Mouse (Mus musculus): ENCODE data around the gene Tgfa. TPM values are rescaled to one million over a fixed set of nuclear protein-coding genes. Genes with fewer than 3 reads are reported as not detected.

Gene Tgfa
- polyA plus RNA-seq, 1 experiment = 19.4 TPM

- DNase-seq (ENCODE audit: extremely low spot score in 1 of 2, low spot score in 1 of 2) = no peak
These were observed 82.6 kb downstream of the Tgfa start for GRCm38 (mm10) chr6:86277620-86278019.

DNA sequence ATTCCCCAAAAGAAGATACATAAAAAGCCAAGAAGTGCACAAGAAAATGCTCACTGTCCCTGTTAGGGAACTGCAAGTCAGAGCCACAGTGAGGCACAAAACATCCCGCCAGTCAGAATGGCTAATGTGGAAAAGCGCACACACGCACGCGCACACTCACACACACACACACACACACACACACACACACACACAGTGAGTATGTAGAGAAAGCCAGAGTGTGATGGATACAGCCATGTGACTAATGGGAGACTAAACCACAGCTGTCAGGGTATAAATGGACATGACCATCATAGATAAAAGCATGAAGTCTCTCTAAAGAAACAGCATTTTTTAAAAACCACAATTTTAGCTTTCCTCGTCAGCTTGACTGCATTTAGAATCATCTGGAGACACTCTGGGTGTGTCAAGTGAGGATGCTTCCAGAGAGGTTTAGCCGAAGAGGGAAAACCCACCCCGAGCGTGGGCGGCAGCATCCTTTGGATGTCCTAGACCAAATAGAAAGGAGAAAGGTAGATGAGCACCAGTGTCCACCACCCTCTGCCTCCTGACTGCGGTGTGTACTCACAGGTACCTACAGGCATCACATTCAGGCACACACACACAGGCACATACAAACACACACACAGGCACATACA lies 86.7 kb downstream of the Tgfa start:
- peak in 1 of 2 experiments; percentile 49 for DNase-seq (ENCODE audit: extremely low spot score in 1 of 2, low spot score in 1 of 2)

GRCm38 (mm10) chr6:86293301-86293700 lies 98.3 kb downstream of the Tgfa start:
- no peak for DNase-seq (ENCODE audit: extremely low spot score in 1 of 2, low spot score in 1 of 2)

DNA sequence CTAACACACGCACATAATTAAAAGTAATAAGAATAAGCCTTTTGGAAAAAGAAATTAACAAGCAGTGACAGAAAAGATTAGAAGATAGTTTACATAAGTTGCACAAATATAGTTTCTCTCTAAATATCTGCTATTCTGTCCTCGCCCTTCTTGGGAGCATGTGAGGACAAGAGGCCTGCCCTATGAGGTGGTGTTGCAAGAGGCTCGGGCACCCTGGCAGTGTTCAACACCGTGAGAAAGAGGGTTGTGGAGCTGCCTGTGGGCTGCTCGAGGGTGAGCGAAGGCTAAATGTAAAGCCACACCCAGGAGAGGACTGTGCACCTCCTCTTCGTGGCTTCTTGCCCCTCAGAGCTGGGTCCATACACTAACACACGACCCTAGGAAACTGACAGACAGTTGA lies 100.4 kb downstream of the Tgfa start:
- DNase-seq (ENCODE audit: extremely low spot score in 1 of 2, low spot score in 1 of 2) = no peak

GRCm38 (mm10) chr6:86296126-86296525 lies 101.1 kb downstream of the Tgfa start:
- DNase-seq (ENCODE audit: extremely low spot score in 1 of 2, low spot score in 1 of 2) = no peak

- DNase-seq (ENCODE audit: extremely low spot score in 1 of 2, low spot score in 1 of 2) = no peak
These were observed 101.9 kb downstream of the Tgfa start for GRCm38 (mm10) chr6:86296938-86297337.

- no peak for DNase-seq (ENCODE audit: extremely low spot score in 1 of 2, low spot score in 1 of 2)
These were observed 103.9 kb downstream of the Tgfa start for GRCm38 (mm10) chr6:86298961-86299360.

DNA sequence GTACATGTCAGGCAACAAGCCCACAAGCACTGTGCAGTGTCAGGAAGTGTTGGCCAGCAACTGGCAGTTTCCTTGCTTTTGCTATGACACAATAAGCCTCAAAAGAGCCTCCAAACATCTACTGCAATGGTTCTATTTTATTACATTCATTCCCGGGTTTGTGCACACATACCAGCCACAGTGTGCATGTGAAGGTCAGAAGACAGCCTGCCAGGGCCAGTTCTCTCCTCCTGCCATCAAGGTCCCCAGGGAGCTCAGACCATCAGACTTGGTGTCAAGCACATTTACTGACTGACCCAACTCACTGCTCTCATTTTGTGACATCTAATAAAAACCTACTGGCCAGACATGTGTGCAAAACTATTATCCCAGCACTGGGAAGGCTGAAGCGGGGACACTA lies 104.4 kb downstream of the Tgfa start:
- DNase-seq (ENCODE audit: extremely low spot score in 1 of 2, low spot score in 1 of 2) = no peak

DNA sequence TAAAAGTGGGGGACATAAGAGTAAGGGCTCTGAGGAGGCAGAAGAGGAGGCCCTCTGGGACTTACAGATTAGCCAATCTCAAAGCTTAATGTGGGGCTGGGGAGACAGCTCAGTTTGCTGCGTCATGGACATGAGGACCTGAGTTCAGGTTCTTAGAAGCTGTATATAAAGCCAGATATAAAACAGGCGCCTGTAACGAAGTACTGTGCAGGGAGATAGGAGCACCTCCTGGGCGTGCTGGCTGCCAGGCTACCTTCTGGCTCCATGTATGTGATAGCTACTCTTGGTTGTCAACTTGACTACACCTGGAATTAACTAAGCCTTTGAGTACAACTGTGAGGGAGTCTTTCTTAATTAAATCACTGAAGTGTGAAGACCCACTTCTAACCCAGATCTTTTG lies 110.7 kb downstream of the Tgfa start:
- DNase-seq (ENCODE audit: extremely low spot score in 1 of 2, low spot score in 1 of 2) = no peak

DNA sequence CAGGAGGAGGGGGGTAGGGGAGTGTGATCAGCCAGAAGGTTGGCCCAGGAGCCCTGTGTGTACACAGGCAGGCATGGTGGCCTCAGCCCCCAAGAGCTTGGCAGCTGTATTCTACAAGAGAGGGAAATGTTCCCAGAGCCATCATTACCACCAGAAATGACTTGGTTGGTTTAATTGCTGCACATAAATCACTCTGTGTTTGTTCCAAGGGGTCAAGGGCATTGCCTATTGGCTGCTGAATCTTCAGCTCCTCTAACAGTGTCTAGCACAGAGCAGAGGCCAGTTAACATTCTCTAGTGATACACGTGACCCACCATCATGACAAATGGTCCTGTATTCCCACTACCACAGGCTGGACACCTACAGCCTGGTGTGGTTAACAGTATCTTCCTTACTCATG lies 119.0 kb downstream of the Tgfa start:
- no peak for DNase-seq (ENCODE audit: extremely low spot score in 1 of 2, low spot score in 1 of 2)

DNA sequence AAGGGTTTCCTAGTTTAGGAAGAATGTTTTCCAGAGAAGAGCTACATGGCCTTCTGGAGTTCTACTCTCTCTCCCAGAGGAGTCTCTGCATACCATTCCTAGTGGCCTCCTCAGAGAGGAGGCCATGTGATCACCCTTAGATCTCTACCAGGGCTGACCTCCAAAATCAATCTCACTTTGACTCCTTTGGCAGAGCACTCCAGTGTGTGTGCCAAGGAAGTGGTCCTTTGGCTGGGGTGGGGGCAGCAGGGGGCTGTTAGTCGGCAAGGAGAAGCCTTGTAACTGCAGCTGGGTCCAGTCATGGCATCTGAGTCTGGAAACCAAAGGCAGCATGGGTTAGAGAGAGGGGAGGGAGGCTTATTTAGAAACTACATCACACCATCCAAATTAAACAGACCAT lies 122.0 kb downstream of the Tgfa start:
- DNase-seq (ENCODE audit: extremely low spot score in 1 of 2, low spot score in 1 of 2) = no peak

DNA sequence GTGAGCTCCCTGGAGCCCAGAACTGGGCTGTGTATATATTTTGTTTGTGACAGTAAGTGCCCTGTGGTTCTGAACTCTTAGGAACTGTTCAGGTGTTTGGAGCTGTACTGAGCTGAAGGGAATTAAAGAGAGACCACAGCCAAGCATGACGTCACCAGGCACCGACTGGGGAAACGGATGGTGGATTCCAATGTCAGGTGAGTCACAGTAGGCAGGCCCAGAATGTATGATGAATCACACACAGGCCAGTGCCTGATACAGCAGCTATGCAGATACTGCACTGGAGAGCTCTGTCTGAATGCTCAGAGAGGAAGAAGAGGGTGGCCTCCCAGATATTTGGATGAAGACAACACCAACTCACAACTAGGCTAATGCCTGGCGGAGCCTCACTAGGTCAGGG lies 123.8 kb downstream of the Tgfa start:
- peak in 1 of 2 experiments; percentile 50 for DNase-seq (ENCODE audit: extremely low spot score in 1 of 2, low spot score in 1 of 2)

GRCm38 (mm10) chr6:86322031-86322563 lies 127.1 kb downstream of the Tgfa start:
- DNase-seq (ENCODE audit: extremely low spot score in 1 of 2, low spot score in 1 of 2) = peak in 1 of 2 experiments; percentile 27

GRCm38 (mm10) chr6:86322991-86323390 lies 128.0 kb downstream of the Tgfa start:
- DNase-seq (ENCODE audit: extremely low spot score in 1 of 2, low spot score in 1 of 2) = no peak

DNA sequence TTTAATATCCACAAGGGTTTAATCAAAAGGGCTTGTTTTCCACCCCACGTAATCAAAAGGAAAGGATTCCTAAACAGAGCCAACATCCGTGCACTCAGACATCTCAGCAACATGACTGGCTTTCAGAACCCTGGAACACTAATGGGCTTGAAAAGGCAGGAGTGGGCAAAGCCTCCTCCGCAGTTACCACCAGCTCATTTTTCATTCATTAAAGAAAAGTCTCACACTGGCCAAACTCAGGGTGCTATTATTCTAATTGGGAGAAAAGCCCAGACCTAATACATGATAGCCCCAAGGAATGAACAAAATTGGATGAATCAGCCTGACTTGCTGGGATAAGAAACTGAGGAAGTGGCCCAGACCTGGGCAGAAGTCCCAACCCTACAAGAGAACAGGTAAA lies 129.4 kb downstream of the Tgfa start:
- no peak for DNase-seq (ENCODE audit: extremely low spot score in 1 of 2, low spot score in 1 of 2)

Other genes with a start within 250 kb of the Tgfa start
- 102 and 105 TPM in 2 replicates for gene Dusp11, start 233.6 kb upstream of the Tgfa start, polyA plus RNA-seq (2012; rRNA removed)
- not detected in 2 replicates for gene Figla, start 179.1 kb upstream of the Tgfa start, polyA plus RNA-seq (2012; rRNA removed)
- gene Add2, start 166.5 kb upstream of the Tgfa start, polyA plus RNA-seq (2012; rRNA removed) = 100 and 108 TPM in 2 replicates
- 25.9 and 33.8 TPM in 2 replicates for gene Fam136a, start 170.4 kb downstream of the Tgfa start, polyA plus RNA-seq (2012; rRNA removed)
- 62.4 and 65.0 TPM in 2 replicates for gene Snrpg, start 176.1 kb downstream of the Tgfa start, polyA plus RNA-seq (2012; rRNA removed)
- 57.1 and 69.2 TPM in 2 replicates for gene Pcyox1, start 201.9 kb downstream of the Tgfa start, polyA plus RNA-seq (2012; rRNA removed)
- gene Tia1, start 209.0 kb downstream of the Tgfa start, polyA plus RNA-seq (2012; rRNA removed) = 163 and 204 TPM in 2 replicates
- 0.82 and 1.1 TPM in 2 replicates for gene Gm44790, start 231.4 kb downstream of the Tgfa start, polyA plus RNA-seq (2012; rRNA removed)
- gene C87436, start 243.2 kb downstream of the Tgfa start, polyA plus RNA-seq (2012; rRNA removed) = 18.9 and 19.1 TPM in 2 replicates

All from frontal cortex, adult 2 months (tissue).